Mouse (Mus musculus) forebrain, postnatal 0 days (tissue): ENCODE data around the gene Mfn1. TPM values are rescaled to one million over a fixed set of nuclear protein-coding genes. Genes with fewer than 3 reads are reported as not detected.

Experiments used
- ATAC-seq: fragments of 200-750 bp; cut with Nextera tagmentation; 2 replicates; pipeline ENCODE4 v1.8.0; 2017; ENCODE audit warnings: mild to moderate bottlenecking, moderate library complexity
- DNase-seq: peaks from one replicate; pipeline ENCODE4 v3.0.0-alpha.2; 2015
- H3K27ac ChIP-seq: fragments of 300-500 bp; sonication (generic); 2 replicates; pipeline ENCODE4 v1.5.1; 2014; ENCODE audit warnings: low read depth, mild to moderate bottlenecking, antibody characterized with exemption, low read length, moderate library complexity, mixed read lengths
- H3K27me3 ChIP-seq: fragments of 300-500 bp; sonication (generic); 2 replicates; pipeline ENCODE4 v1.6.1; 2014; ENCODE audit warnings: mild to moderate bottlenecking, low read length, mixed read lengths; ENCODE audit not compliant: insufficient read depth
- H3K36me3 ChIP-seq: fragments of 300-500 bp; sonication (generic); 2 replicates; pipeline ENCODE4 v1.6.1; 2014; ENCODE audit warnings: mild to moderate bottlenecking, moderate library complexity; ENCODE audit not compliant: insufficient read depth
- H3K4me1 ChIP-seq: fragments of 300-500 bp; sonication (generic); 2 replicates; pipeline ENCODE4 v1.6.1; 2014; ENCODE audit warnings: antibody characterized with exemption; ENCODE audit not compliant: insufficient read depth
- H3K4me2 ChIP-seq: fragments of 300-500 bp; sonication (generic); 2 replicates; pipeline ENCODE4 v1.6.1; 2014; ENCODE audit warnings: low read depth, mild to moderate bottlenecking, moderate library complexity
- H3K4me3 ChIP-seq: fragments of 300-500 bp; sonication (generic); 2 replicates; pipeline ENCODE4 v1.5.1; 2014; ENCODE audit warnings: low read depth, low read length, mixed read lengths
- H3K9ac ChIP-seq: fragments of 300-500 bp; sonication (generic); 2 replicates; pipeline ENCODE4 v1.6.1; 2014; ENCODE audit warnings: mild to moderate bottlenecking
- H3K9me3 ChIP-seq: fragments of 300-500 bp; sonication (generic); 2 replicates; pipeline ENCODE4 v1.6.1; 2016; ENCODE audit warnings: low read length
- CTCF ChIP-seq: sonication (generic); IDR thresholded peaks from 2 replicates; pipeline ENCODE4 v1.5.1; 2016; ENCODE audit warnings: antibody characterized with exemption, control low read depth, low read depth
- WGBS: fragments of 180-500 bp; shearing (Covaris S2); extraction: QIAGEN DNeasy Blood & Tissue Kit; methylation state at CpG from one replicate; pipeline ENCODE4 v1.1.7; 2014; 5-methylcytosine and 5-hydroxymethylcytosine counted together
- polyA plus RNA-seq: library from polyadenylated mRNA; unstranded; fragments of >200 nt; fragmentation: Nextera tagmentation; extraction: Ambion mirVana; gene quantifications from 2 replicates; pipeline ENCODE4 v1.2.1, GENCODE M21; 2015
- total RNA-seq: library from RNA; depleted of rRNA; stranded (reverse); fragments of >200 nt; gene quantifications from 2 replicates; pipeline ENCODE4 v1.2.3, GENCODE M21; 2014; rRNA removed

Gene Mfn1
- total and polyA plus RNA-seq, 2 experiments from 2014 or later, result 30.1 to 52.6 TPM

- H3K9ac ChIP-seq, result no peak overlapping the region
- 93% methylated on average over 3 of the region's 3 CpGs for WGBS
- H3K27ac ChIP-seq, result no peak overlapping the region
- no peak overlapping the region for H3K4me2 ChIP-seq
- no peak overlapping the region for H3K4me3 ChIP-seq
- TF ChIP-seq CTCF, result no peak
- ATAC-seq (no peak), DNase-seq (no peak)
- no peaks in the 10 kb centered on the region for H3K4me1 ChIP-seq
- no peaks in the 10 kb centered on the region for H3K9me3 ChIP-seq
- no peaks in the 10 kb centered on the region for H3K27me3 ChIP-seq
- no peaks in the 10 kb centered on the region for H3K36me3 ChIP-seq
Measured at GRCm38 (mm10) chr3:32622106-32622505, 92.8 kb downstream of the Mfn1 start.

- Histone ChIP-seq H3K27me3 (no peaks in the 10 kb centered on the region), H3K9ac (no peak overlapping the region), H3K36me3 (no peaks in the 10 kb centered on the region), H3K4me3 (no peak overlapping the region), H3K27ac (no peak overlapping the region), H3K4me1 (no peaks in the 10 kb centered on the region), H3K9me3 (no peaks in the 10 kb centered on the region), H3K4me2 (no peak overlapping the region)
- no peak for TF ChIP-seq CTCF
- DNase-seq (no peak), ATAC-seq (peak; percentile 54; the same call in 1 of the 2 replicates)
- 76% methylated on average over 7 of the region's 7 CpGs for WGBS
Measured at GRCm38 (mm10) chr3:32628141-32628540, 98.9 kb downstream of the Mfn1 start.

Other genes starting within 250 kb of the Mfn1 start
- 9.5 and 13.9 TPM in 2 replicates for gene Zmat3, start 163.5 kb upstream of the Mfn1 start, total RNA-seq
- 3.0 and 4.9 TPM in 2 replicates for gene Zmat3, start 163.5 kb upstream of the Mfn1 start, polyA plus RNA-seq
- 45.3 and 55.4 TPM in 2 replicates for gene Pik3ca, start 131.8 kb upstream of the Mfn1 start, total RNA-seq
- gene Pik3ca, start 131.8 kb upstream of the Mfn1 start, polyA plus RNA-seq, result 7.0 and 8.0 TPM in 2 replicates
- gene Kcnmb3, start 37.2 kb upstream of the Mfn1 start, total RNA-seq, result not detected in 2 replicates
- gene Kcnmb3, start 37.2 kb upstream of the Mfn1 start, polyA plus RNA-seq, result not detected in 2 replicates
- gene Zfp639, start 19.2 kb upstream of the Mfn1 start, total RNA-seq, result 74.2 and 80.8 TPM in 2 replicates
- 42.2 and 42.6 TPM in 2 replicates for gene Zfp639, start 19.2 kb upstream of the Mfn1 start, polyA plus RNA-seq
- gene Gnb4, start 87.1 kb downstream of the Mfn1 start, total RNA-seq, result 125 and 135 TPM in 2 replicates
- gene Gnb4, start 87.1 kb downstream of the Mfn1 start, polyA plus RNA-seq, result 131 and 136 TPM in 2 replicates
- gene Actl6a, start 176.8 kb downstream of the Mfn1 start, total RNA-seq, result 34.5 and 43.6 TPM in 2 replicates
- gene Actl6a, start 176.8 kb downstream of the Mfn1 start, polyA plus RNA-seq, result 39.6 and 44.3 TPM in 2 replicates
- 389 and 418 TPM in 2 replicates for gene Ndufb5, start 207.5 kb downstream of the Mfn1 start, total RNA-seq
- 338 and 406 TPM in 2 replicates for gene Ndufb5, start 207.5 kb downstream of the Mfn1 start, polyA plus RNA-seq
- 19.1 and 29.6 TPM in 2 replicates for gene Mrpl47, start 208.1 kb downstream of the Mfn1 start, total RNA-seq
- 30.3 and 34.3 TPM in 2 replicates for gene Mrpl47, start 208.1 kb downstream of the Mfn1 start, polyA plus RNA-seq